Mouse (Mus musculus): ENCODE results near the gene Limch1.

The Limch1 gene

GRCm38 (mm10) chr5:66829505-66829904 is 83.9 kb downstream of the Limch1 start:
- no peak for DNase-seq (ENCODE audit: low read depth, low spot score)

GRCm38 (mm10) chr5:66830206-66830605 is 84.6 kb downstream of the Limch1 start:
- DNase-seq (ENCODE audit: low read depth, low spot score) = no peak

- peak; percentile 44 for DNase-seq (ENCODE audit: low read depth, low spot score)
Measured at GRCm38 (mm10) chr5:66834756-66835155, 89.1 kb downstream of the Limch1 start.

GRCm38 (mm10) chr5:66836892-66837291 is 91.3 kb downstream of the Limch1 start:
- no peak for DNase-seq (ENCODE audit: low read depth, low spot score)

- DNase-seq (ENCODE audit: low read depth, low spot score) = no peak
Measured at GRCm38 (mm10) chr5:66841971-66842370, 96.3 kb downstream of the Limch1 start.

GRCm38 (mm10) chr5:66842776-66843175 is 97.1 kb downstream of the Limch1 start:
- DNase-seq (ENCODE audit: low read depth, low spot score) = no peak

- DNase-seq (ENCODE audit: low read depth, low spot score) = no peak
Measured at GRCm38 (mm10) chr5:66848136-66848535, 102.5 kb downstream of the Limch1 start.

GRCm38 (mm10) chr5:66849148-66849547 is 103.5 kb downstream of the Limch1 start:
- no peak for DNase-seq (ENCODE audit: low read depth, low spot score)

- DNase-seq (ENCODE audit: low read depth, low spot score) = no peak
Measured at GRCm38 (mm10) chr5:66850721-66851251, 105.2 kb downstream of the Limch1 start.

GRCm38 (mm10) chr5:66851708-66852107 is 106.1 kb downstream of the Limch1 start:
- DNase-seq (ENCODE audit: low read depth, low spot score) = no peak

GRCm38 (mm10) chr5:66854263-66854662 is 108.6 kb downstream of the Limch1 start:
- DNase-seq (ENCODE audit: low read depth, low spot score) = no peak

- peak; percentile 51 for DNase-seq (ENCODE audit: low read depth, low spot score)
Measured at GRCm38 (mm10) chr5:66855358-66856107, 109.9 kb downstream of the Limch1 start.

- no peak for DNase-seq (ENCODE audit: low read depth, low spot score)
Measured at GRCm38 (mm10) chr5:66859506-66859905, 113.9 kb downstream of the Limch1 start.

- no peak for DNase-seq (ENCODE audit: low read depth, low spot score)
Measured at GRCm38 (mm10) chr5:66861232-66862035, 115.8 kb downstream of the Limch1 start.

GRCm38 (mm10) chr5:66862151-66862550 is 116.5 kb downstream of the Limch1 start:
- DNase-seq (ENCODE audit: low read depth, low spot score) = no peak

GRCm38 (mm10) chr5:66865229-66865628 is 119.6 kb downstream of the Limch1 start:
- DNase-seq (ENCODE audit: low read depth, low spot score) = no peak

- DNase-seq (ENCODE audit: low read depth, low spot score) = no peak
Measured at GRCm38 (mm10) chr5:66866019-66866418, 120.4 kb downstream of the Limch1 start.

- DNase-seq (ENCODE audit: low read depth, low spot score) = no peak
Measured at GRCm38 (mm10) chr5:66869545-66869944, 123.9 kb downstream of the Limch1 start.

- DNase-seq (ENCODE audit: low read depth, low spot score) = no peak
Measured at GRCm38 (mm10) chr5:66871521-66872050, 126.0 kb downstream of the Limch1 start.

- no peak for DNase-seq (ENCODE audit: low read depth, low spot score)
Measured at GRCm38 (mm10) chr5:66872053-66872452, 126.4 kb downstream of the Limch1 start.

GRCm38 (mm10) chr5:66872681-66873080 is 127.1 kb downstream of the Limch1 start:
- no peak for DNase-seq (ENCODE audit: low read depth, low spot score)
